Mouse (Mus musculus) stomach, postnatal 0 days (tissue): ENCODE results near the gene Txlnb.

Source experiments
- CTCF ChIP-seq: IDR thresholded peaks from 2 replicates; pipeline ENCODE4 v1.5.1; 2016; ENCODE audit warnings: antibody characterized with exemption, low read depth, mild to moderate bottlenecking, moderate library complexity
- EP300 ChIP-seq: optimal IDR thresholded peaks from 2 replicates; pipeline ENCODE3; 2016; ENCODE audit warnings: antibody characterized with exemption

DNA sequence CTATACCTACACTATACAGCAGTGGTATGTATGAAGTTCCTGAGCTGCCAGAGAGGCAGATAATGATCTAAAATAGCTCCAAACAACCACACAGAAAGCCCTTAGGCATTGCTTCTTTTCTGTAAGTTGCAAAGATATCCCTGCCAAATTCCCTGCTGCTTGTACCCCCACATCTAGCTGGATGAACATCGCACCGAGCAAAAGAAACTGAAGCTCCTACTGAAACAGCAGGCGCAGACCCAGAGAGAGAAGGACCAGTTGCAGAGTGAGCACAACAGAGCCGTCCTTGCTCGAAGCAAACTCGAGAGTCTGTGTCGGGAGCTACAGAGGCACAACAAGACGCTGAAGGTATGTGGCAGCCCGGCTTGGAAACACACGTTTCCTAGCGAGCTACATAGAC lies 19.0 kb downstream of the Txlnb start:
- no peak for TF ChIP-seq CTCF
- TF ChIP-seq EP300, result no peak
